Mouse (Mus musculus) c-Kit-negative CD71-positive TER-119-positive erythroid progenitor cells, embryonic 14.5 days (primary cell): ENCODE data around the gene Rasl11a.
"Not testable (repeated sequence)": the region's sequence is repeated elsewhere in the genome, so short reads cannot be mapped to it uniquely, and the experiment has no call there.

ENCODE experiments used
- DNase-seq: peaks from one replicate; pipeline ENCODE4 v3.0.0-alpha.2; 2013; ENCODE audit warnings: low read depth, low spot score

Rasl11a gene

GRCm38 (mm10) chr5:146893478-146894182 lies 48.8 kb downstream of the Rasl11a start:
- DNase-seq: no peak

DNA sequence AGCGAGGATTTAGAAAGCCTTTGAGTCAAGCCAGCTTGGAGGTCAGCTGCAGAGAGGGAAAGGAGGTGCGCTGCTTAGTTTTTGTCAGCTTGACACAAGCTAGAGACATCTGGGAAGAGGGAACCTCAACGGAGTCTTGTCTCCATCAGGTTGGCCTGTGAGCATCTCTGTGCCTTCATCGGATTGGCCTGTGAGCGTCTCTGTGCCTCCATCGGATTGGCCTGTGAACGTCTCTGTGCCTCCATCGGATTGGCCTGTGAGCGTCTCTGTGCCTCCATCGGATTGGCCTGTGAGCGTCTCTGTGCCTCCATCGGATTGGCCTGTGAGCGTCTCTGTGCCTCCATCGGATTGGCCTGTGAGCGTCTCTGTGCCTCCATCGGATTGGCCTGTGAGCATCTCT lies 50.8 kb downstream of the Rasl11a start:
- not testable (repeated sequence) for DNase-seq

DNA sequence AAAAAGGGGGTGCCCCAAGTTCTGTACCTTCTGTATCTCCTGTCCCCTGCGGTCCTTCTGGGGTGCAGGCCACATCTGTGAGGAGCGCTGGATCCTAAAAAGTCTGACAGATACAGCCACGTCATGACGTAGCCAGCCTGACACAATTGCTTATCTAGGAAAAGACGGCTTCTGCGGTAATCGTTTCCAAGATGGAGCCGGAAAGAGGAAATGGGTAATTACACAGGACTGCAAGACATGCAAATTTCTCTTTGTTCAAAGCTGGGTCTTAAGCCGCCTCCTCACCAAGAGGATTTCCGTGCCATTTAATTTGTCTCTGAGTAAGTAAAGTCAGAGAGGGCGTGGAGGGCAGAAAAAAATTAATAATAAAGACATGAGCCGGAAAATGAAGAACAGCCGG lies 52.1 kb downstream of the Rasl11a start:
- DNase-seq: no peak
